Mouse (Mus musculus): ENCODE results near the gene Vmn1r75.

GRCm38 (mm10) chr7:11833680-11834079 lies 40.8 kb upstream of the Vmn1r75 start, which contains the start of gene Vmn1r74:
- no peak for TF ChIP-seq POLR2A (IDR thresholded peaks at IDR 0.05; ENCODE audit: insufficient read depth, low read depth, low read length)
- TF ChIP-seq CTCF (IDR thresholded peaks at IDR 0.05; ENCODE audit: insufficient read depth, low read depth, low read length), result no peak

Measured in olfactory bulb, adult 2 months (tissue).